Mouse (Mus musculus) spleen, adult 2 months (tissue): Measurements from ENCODE around the gene Ilkap. TPM values are rescaled to one million over a fixed set of nuclear protein-coding genes. Genes with fewer than 3 reads are reported as not detected.

ENCODE experiments used
- DNase-seq, 2 experiments: peaks; one replicate each; pipeline versions ENCODE4 v3.0.0 to v3.0.0-alpha.2; 2012 to 2021; ENCODE audit warnings: low spot score in 2 of 2, low read depth in 1 of 2
- H3K27ac ChIP-seq: fragments of 200-500 bp; 2 replicates; pipeline ENCODE4 v1.5.1; 2012; ENCODE audit warnings: low read length, inconsistent platforms; ENCODE audit not compliant: insufficient read depth
- H3K27me3 ChIP-seq: fragments of 200-500 bp; 2 replicates; pipeline ENCODE4 v1.6.1; 2012; ENCODE audit warnings: mild to moderate bottlenecking, moderate library complexity, low read length, inconsistent platforms; ENCODE audit not compliant: control insufficient read depth, insufficient read depth
- H3K36me3 ChIP-seq: fragments of 200-500 bp; 2 replicates; pipeline ENCODE4 v1.6.1; 2012; ENCODE audit warnings: mild to moderate bottlenecking, low read length, inconsistent platforms; ENCODE audit not compliant: control insufficient read depth, insufficient read depth
- H3K4me1 ChIP-seq: fragments of 200-500 bp; 2 replicates; pipeline ENCODE4 v1.6.1; 2011; ENCODE audit warnings: inconsistent platforms; ENCODE audit not compliant: control insufficient read depth, insufficient read depth, insufficient read length
- H3K4me3 ChIP-seq: fragments of 200-500 bp; 2 replicates; pipeline ENCODE4 v1.5.1; 2011; ENCODE audit warnings: mild to moderate bottlenecking, inconsistent platforms; ENCODE audit not compliant: insufficient read depth, insufficient read length; ENCODE audit errors: extremely low read depth
- CTCF ChIP-seq: fragments of 200-500 bp; IDR thresholded peaks from 2 replicates; pipeline ENCODE4 v1.5.1; 2011; ENCODE audit warnings: mild to moderate bottlenecking, inconsistent platforms; ENCODE audit not compliant: insufficient read depth, insufficient read length, insufficient replicate concordance; ENCODE audit errors: extremely low read depth
- POLR2A ChIP-seq: fragments of 200-500 bp; IDR thresholded peaks from 2 replicates; pipeline ENCODE4 v1.6.1; 2011; ENCODE audit warnings: low read depth, low read length, inconsistent platforms
- WGBS: fragments of 180-500 bp; shearing (Covaris S2); methylation state at CpG from one replicate; pipeline ENCODE4 v1.1.7; 2018; 5-methylcytosine and 5-hydroxymethylcytosine counted together
- polyA plus RNA-seq: library from polyadenylated mRNA; depleted of rRNA; stranded (reverse); fragments of >200 nt; gene quantifications from 2 replicates; pipeline ENCODE4 v1.2.3, GENCODE M21; 2012

Gene Ilkap
- polyA plus RNA-seq, 1 experiment: 43.9 TPM

DNA sequence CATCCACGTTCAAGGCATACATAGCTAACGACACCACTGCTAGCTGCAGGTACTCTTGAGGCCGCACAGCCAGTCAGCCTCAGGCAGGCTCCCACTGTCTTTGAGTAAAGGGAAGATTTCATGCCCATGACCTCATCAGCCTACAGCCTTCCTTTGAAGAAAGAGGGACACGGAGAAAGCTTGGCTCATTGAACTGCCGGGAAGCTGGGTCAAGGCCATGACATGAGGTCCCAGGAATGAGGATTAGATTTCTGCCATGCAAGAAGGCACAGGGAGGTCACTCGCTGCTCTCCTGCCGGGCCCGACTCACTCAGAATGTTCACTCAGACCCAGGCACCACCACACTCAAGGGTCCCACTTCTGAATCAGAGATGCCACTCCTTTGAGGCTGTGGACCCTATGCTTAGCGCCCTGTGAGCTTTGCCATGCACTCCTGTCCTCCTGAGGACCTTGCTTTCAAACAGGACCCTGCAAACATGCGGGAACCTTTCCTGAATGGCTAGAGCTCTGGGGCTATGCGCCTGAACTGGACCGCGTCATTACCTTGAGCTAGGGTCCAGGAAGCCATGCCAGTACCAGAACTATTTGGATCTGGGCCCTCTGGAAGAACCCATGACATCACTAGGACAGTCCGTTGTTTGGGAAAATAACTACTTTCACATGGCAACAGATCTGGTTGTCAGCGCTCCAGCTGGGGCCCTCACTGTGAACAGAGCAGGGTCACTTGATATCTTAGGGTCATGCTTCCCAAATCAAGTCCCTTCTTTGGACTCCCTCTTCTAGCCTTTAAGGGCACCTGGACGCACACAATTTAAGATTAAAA, 33.6 kb downstream of the Ilkap start:
- 94% methylated on average over 16 of the region's 16 CpGs for WGBS
- peaks cover 3% of the 10 kb centered on the region; the same call in 1 of the 2 replicates for H3K27me3 ChIP-seq
- no peaks in the 10 kb centered on the region for H3K36me3 ChIP-seq
- DNase-seq: no peak
- H3K27ac ChIP-seq: no peak overlapping the region
- no peak for TF ChIP-seq CTCF
- TF ChIP-seq POLR2A: no peak
- H3K4me1 ChIP-seq: no peaks in the 10 kb centered on the region; the same call in none of the 2 replicates
- no peak overlapping the region for H3K4me3 ChIP-seq

DNA sequence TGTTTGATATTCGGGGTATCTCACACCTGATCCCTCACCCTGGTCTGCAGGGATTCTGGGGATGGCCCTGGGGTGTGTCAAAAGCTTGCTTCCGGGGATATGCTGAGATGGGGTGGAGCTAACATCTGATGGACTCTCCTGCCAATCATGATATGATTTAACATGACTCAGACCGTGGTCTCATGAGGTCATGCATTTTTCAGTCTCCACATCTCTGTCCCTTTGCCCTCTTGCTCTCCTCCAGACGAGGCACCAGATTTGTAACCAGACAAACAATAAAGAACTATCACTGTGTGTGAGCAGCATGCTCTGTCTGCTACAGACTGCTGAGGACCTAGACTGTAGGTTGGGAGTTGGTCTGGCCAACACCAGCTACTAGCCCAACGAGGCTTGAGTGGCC, 36.5 kb downstream of the Ilkap start:
- Histone ChIP-seq H3K27ac (no peak overlapping the region), H3K4me1 (no peaks in the 10 kb centered on the region; the same call in none of the 2 replicates), H3K4me3 (no peak overlapping the region), H3K36me3 (no peaks in the 10 kb centered on the region), H3K27me3 (peaks cover 3% of the 10 kb centered on the region; the same call in 1 of the 2 replicates)
- TF ChIP-seq POLR2A (no peak), CTCF (no peak)
- WGBS: 84% methylated on average over 5 of the region's 5 CpGs
- DNase-seq: no peak

DNA sequence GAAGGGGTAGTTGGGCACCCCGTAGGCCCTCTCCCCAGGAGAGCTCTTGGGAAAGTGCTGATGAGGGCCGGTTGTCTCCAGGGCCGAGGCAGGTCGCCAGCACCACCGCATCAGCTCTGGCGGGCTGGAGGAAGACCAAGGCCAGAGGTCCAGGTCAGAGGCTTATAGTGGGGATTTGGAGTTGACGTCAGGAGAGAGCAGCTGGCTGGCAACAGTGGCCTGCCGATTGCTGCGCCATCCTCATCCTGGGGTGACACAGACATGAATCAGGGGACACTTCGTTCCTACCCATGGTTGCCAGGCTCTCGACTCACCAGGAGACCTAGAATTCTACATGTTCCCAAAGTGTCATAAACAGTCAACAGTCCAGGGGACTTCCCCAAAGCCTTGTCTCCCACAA, 42.5 kb downstream of the Ilkap start:
- 86% methylated on average over 11 of the region's 11 CpGs for WGBS
- no peak for DNase-seq
- no peaks in the 10 kb centered on the region for H3K27me3 ChIP-seq
- TF ChIP-seq POLR2A (no peak), CTCF (no peak)
- no peak overlapping the region for H3K27ac ChIP-seq
- no peak overlapping the region for H3K4me3 ChIP-seq
- no peaks in the 10 kb centered on the region for H3K4me1 ChIP-seq
- no peaks in the 10 kb centered on the region for H3K36me3 ChIP-seq

DNA sequence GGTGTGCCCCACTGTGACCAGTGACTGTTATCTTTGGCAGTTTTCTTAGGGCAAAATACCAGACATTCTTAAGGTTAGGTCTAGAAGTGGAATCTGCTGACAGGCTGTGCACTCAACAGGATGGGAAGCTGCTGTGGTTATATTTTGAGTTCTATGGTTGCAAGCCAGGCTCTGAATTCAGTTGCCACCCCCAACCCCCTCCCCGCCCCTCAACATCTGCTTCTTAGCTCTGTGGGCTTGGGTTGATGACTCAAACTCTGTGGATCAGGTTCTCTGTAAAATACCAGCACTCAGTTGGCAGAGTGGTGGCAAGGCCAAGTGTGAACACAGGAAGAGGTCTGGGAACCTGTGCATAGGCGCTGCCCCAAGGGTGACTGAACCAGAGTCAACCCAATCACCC, 46.3 kb downstream of the Ilkap start:
- 56% methylated on average over 2 of the region's 2 CpGs for WGBS
- no peak overlapping the region for H3K4me3 ChIP-seq
- H3K27ac ChIP-seq: no peak overlapping the region
- no peaks in the 10 kb centered on the region for H3K36me3 ChIP-seq
- H3K27me3 ChIP-seq: no peaks in the 10 kb centered on the region
- H3K4me1 ChIP-seq: no peaks in the 10 kb centered on the region
- DNase-seq: no peak
- no peak for TF ChIP-seq POLR2A
- TF ChIP-seq CTCF: no peak

DNA sequence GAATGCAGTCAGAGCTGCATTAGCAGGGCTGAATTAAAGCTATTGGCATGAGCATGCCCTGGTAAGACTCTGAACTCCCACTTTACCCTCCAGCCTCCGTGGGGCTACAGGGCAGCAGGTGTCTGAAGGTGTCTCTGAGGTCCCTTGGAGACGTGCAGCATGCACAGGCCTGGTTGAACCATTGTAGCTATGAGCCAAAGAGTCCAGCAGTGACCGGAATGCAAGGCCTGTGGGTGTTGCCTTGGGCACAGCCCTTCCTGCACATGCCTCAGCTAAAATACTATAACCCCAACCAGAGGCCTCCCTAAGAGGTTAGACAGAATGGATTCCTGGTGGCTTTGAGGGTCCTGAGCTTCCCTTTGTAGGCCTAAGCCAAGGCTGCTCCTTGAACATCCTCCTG, 47.4 kb downstream of the Ilkap start:
- no peak overlapping the region for H3K27ac ChIP-seq
- no peak overlapping the region for H3K4me3 ChIP-seq
- H3K4me1 ChIP-seq: no peaks in the 10 kb centered on the region
- 77% methylated on average over 3 of the region's 3 CpGs for WGBS
- no peak for DNase-seq
- no peaks in the 10 kb centered on the region for H3K27me3 ChIP-seq
- H3K36me3 ChIP-seq: no peaks in the 10 kb centered on the region
- TF ChIP-seq POLR2A: no peak
- TF ChIP-seq CTCF: no peak

DNA sequence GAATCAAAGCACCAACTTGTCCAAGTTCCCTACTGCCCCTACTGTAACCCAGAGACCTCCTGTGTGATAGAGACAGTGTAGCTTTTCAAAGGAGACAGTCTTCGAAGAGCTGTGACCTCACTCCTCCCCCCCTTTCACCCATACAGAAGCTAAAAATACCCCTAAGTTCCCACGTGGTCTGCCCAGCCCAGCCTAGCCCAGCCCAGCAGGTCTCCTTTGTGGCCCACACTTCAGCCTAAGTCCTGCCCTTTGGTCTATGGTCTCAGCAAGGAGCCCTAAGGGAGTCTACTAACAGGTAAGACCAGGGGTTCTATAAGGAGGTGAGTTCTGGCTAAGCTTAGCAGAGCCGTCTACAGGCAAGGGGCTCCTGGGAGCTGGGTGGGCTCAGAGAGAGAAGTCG, 47.8 kb downstream of the Ilkap start, which contains the start of gene Klhl30:
Gene Klhl30, plus strand, starts transcription at position 176 of the 400 bp plus-strand sequence.
- no peak within 1 kb of the TSS for H3K27ac ChIP-seq
- no peaks in the 10 kb centered on the region for H3K4me1 ChIP-seq
- no peaks in the 10 kb centered on the region for H3K36me3 ChIP-seq
- WGBS: 44% methylated on average over 4 of the region's 4 CpGs
- no peak for DNase-seq
- no peak within 1 kb of the TSS for H3K4me3 ChIP-seq
- no peak for TF ChIP-seq POLR2A
- no peak for TF ChIP-seq CTCF
- no peaks in the 10 kb centered on the region for H3K27me3 ChIP-seq

DNA sequence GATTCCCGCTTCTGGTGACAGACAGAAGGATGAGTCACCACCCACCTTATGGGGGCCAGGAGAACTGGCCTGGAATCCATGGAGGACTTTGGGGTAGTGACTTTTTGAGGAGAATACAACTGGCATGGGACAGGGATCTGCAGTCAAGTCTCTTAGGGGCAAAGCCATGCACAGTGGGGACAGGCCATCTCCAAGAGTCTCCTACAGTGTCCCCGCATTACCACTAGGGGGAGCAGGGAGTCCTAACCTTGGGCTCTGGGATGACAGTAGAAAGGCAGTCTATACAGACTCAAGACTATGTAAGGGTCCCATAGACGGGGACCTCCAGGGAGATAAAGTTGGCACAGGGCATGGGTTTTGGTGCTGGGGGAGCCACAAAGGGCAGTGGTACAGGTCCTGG, 51.7 kb downstream of the Ilkap start:
- Histone ChIP-seq H3K4me3 (no peak overlapping the region), H3K27ac (no peak overlapping the region), H3K36me3 (no peaks in the 10 kb centered on the region), H3K27me3 (peaks cover 12% of the 10 kb centered on the region), H3K4me1 (peaks cover 9% of the 10 kb centered on the region)
- no peak for TF ChIP-seq POLR2A
- peak; percentile 75; the same call in 1 of the 2 replicates for TF ChIP-seq CTCF
- WGBS: 35% methylated on average over 3 of the region's 3 CpGs
- DNase-seq: peak; percentile 21 to 52
